Mouse (Mus musculus) liver, embryonic 11.5 days (tissue): Measurements from ENCODE around the gene Ptch2. TPM values are rescaled to one million over a fixed set of nuclear protein-coding genes. Genes with fewer than 3 reads are reported as not detected.

Experiments
- ATAC-seq: fragments of 200-750 bp; cut with Nextera tagmentation; replicated peaks from 2 replicates; pipeline ENCODE4 v1.8.0; 2017; ENCODE audit warnings: moderate number of reproducible peaks, mild to moderate bottlenecking, moderate TSS enrichment, moderate library complexity; ENCODE audit not compliant: low FRiP score
- DNase-seq: peaks from one replicate; pipeline ENCODE4 v3.0.0-alpha.2; 2017; ENCODE audit warnings: low spot score
- H3K27ac ChIP-seq: fragments of 300-500 bp; sonication (generic); 2 replicates; pipeline ENCODE4 v1.5.1; 2014; ENCODE audit warnings: mild to moderate bottlenecking, low read depth, low read length, control low read depth
- H3K27me3 ChIP-seq: fragments of 300-500 bp; sonication (generic); replicated peaks from 2 replicates; pipeline ENCODE4 v1.6.1; 2014; ENCODE audit warnings: low read length, mixed read lengths; ENCODE audit not compliant: control insufficient read depth, insufficient read depth
- H3K36me3 ChIP-seq: fragments of 300-500 bp; sonication (generic); 2 replicates; pipeline ENCODE4 v1.6.1; 2014; ENCODE audit warnings: mild to moderate bottlenecking, low read length, moderate library complexity, mixed read lengths; ENCODE audit not compliant: control insufficient read depth, insufficient read depth
- H3K4me1 ChIP-seq: fragments of 300-500 bp; sonication (generic); replicated peaks from 2 replicates; pipeline ENCODE4 v1.6.1; 2014; ENCODE audit warnings: low read length, mixed read lengths; ENCODE audit not compliant: control insufficient read depth, insufficient read depth
- H3K4me2 ChIP-seq: fragments of 300-500 bp; sonication (generic); 2 replicates; pipeline ENCODE4 v1.6.1; 2014; ENCODE audit warnings: mild to moderate bottlenecking, control low read depth, moderate library complexity
- H3K4me3 ChIP-seq: fragments of 300-500 bp; sonication (generic); 2 replicates; pipeline ENCODE4 v1.5.1; 2014; ENCODE audit warnings: low read depth, low read length, control low read depth
- H3K9ac ChIP-seq: fragments of 300-500 bp; sonication (generic); 2 replicates; pipeline ENCODE4 v1.6.1; 2014; ENCODE audit warnings: low read depth, low read length, control low read depth
- H3K9me3 ChIP-seq: fragments of 300-500 bp; sonication (generic); 2 replicates; pipeline ENCODE4 v1.6.1; 2016; ENCODE audit warnings: low read length, inconsistent platforms, mixed read lengths; ENCODE audit not compliant: control insufficient read depth
- WGBS: fragments of 180-500 bp; shearing (Covaris S2); extraction: QIAGEN DNeasy Blood & Tissue Kit; methylation state at CpG from one replicate; pipeline ENCODE4 v1.1.7; 2014; 5-methylcytosine and 5-hydroxymethylcytosine counted together
- polyA plus RNA-seq: library from polyadenylated mRNA; unstranded; fragments of >200 nt; fragmentation: Nextera tagmentation; extraction: Ambion mirVana; gene quantifications from 2 replicates; pipeline ENCODE4 v1.2.1, GENCODE M21; 2014

The Ptch2 gene
- polyA plus RNA-seq, 1 experiment from 2014 or later = 1.8 TPM

- peaks cover 7% of the 10 kb centered on the region; the same call in 1 of the 2 replicates for H3K36me3 ChIP-seq
- no peak for ATAC-seq
- peak within 1 kb of the TSS; percentile 38 for H3K4me2 ChIP-seq
- WGBS = 75% methylated on average over 9 of the region's 9 CpGs
- H3K27me3 ChIP-seq = 0 out of 2 replicates have a peak, but pooled peaks cover 4% of the 10 kb centered on the region
- H3K4me1 ChIP-seq = peaks cover 26% of the 10 kb centered on the region
- DNase-seq = no peak
- no peaks in the 10 kb centered on the region for H3K9me3 ChIP-seq
- peak within 1 kb of the TSS; percentile 47 for H3K27ac ChIP-seq
- peak within 1 kb of the TSS; percentile 50; the same call in 1 of the 2 replicates for H3K9ac ChIP-seq
- H3K4me3 ChIP-seq = no peak within 1 kb of the TSS
Observed at GRCm38 (mm10) chr4:117126675-117127290, 30.9 kb downstream of the Ptch2 start, which contains the start of gene Tctex1d4. Gene Tctex1d4, plus strand, starts transcription at chr4:117126794.

DNA sequence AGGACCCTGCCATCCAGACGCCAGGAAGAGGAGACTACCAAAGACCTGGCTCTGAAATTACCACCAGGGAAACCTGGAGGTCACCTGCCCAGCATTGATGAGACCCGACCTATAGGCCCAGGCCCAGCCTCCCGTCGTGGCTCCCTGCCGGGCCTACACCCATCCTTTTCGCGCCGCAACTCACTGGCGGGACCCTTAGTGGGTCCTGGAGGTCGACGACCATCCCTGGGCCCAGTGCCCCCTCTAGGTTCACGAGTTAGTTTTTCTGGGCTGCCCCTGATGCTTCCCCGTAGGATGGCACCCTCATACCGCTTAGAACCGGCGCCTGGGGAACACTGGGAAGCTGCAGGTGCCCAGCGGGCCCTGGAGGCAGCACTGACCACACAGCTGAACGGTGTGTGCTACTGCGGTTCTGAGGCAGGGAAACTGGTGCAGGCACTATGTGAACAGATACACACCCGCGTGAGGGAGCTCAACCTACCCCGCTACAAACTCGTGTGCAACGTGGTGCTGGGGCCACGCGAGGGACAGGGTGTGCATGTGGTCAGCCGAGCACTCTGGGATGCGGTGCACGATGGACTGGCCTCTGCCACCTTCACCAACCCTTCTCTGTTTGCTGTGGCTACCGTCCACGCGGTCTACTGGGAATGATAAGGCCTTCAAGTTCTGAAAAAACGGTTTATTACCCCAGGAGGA, 32.3 kb downstream of the Ptch2 start:
- 88% methylated on average over 33 of the region's 33 CpGs for WGBS
- Histone ChIP-seq H3K36me3 (peaks cover 7% of the 10 kb centered on the region; the same call in 1 of the 2 replicates), H3K9ac (no peak overlapping the region; the same call in 1 of the 2 replicates), H3K27ac (no peak overlapping the region), H3K4me1 (peaks cover 30% of the 10 kb centered on the region), H3K4me3 (no peak overlapping the region), H3K9me3 (no peaks in the 10 kb centered on the region), H3K4me2 (no peak overlapping the region), H3K27me3 (peaks cover 16% of the 10 kb centered on the region)
- DNase-seq (no peak), ATAC-seq (no peak)

DNA sequence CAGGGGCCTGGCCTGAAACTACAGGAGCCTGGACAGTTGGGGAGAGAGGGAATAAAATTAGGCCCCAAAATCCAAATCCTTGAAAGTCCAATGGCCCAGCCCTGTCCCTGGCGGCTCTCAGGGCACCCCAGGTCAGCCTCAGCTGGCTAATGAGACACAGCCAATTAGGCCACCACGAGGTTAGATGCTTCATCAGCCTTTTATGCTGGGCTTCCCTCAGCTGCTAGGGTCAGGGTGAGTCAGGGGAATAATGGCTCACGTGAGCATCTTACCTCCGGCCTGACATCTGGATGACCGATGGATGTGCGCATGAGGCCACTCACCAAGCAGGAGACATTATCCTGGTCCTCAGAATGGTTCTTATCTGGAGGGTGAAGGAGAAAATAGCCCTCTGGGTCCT, 34.9 kb downstream of the Ptch2 start:
- no peak overlapping the region for H3K4me3 ChIP-seq
- DNase-seq (no peak), ATAC-seq (no peak)
- peaks cover 21% of the 10 kb centered on the region for H3K4me1 ChIP-seq
- peaks cover 7% of the 10 kb centered on the region; the same call in 1 of the 2 replicates for H3K36me3 ChIP-seq
- H3K27me3 ChIP-seq = peaks cover 21% of the 10 kb centered on the region
- H3K27ac ChIP-seq = no peak overlapping the region
- 81% methylated on average over 6 of the region's 6 CpGs for WGBS
- H3K9me3 ChIP-seq = no peaks in the 10 kb centered on the region
- H3K4me2 ChIP-seq = no peak overlapping the region
- H3K9ac ChIP-seq = no peak overlapping the region

GRCm38 (mm10) chr4:117131198-117131597, 35.3 kb downstream of the Ptch2 start:
- Histone ChIP-seq H3K27me3 (peaks cover 21% of the 10 kb centered on the region), H3K27ac (no peak overlapping the region), H3K4me3 (no peak overlapping the region), H3K36me3 (peaks cover 7% of the 10 kb centered on the region; the same call in 1 of the 2 replicates), H3K9ac (no peak overlapping the region), H3K4me2 (no peak overlapping the region), H3K9me3 (no peaks in the 10 kb centered on the region), H3K4me1 (peaks cover 22% of the 10 kb centered on the region)
- ATAC-seq (no peak), DNase-seq (no peak)
- WGBS = 78% methylated on average over 6 of the region's 6 CpGs

- Histone ChIP-seq H3K27ac (no peak overlapping the region), H3K4me2 (peak overlapping the region; percentile 100), H3K9ac (no peak overlapping the region), H3K4me1 (peaks cover 23% of the 10 kb centered on the region), H3K9me3 (no peaks in the 10 kb centered on the region), H3K36me3 (peaks cover 7% of the 10 kb centered on the region; the same call in 1 of the 2 replicates), H3K4me3 (peak overlapping the region; percentile 88), H3K27me3 (peaks cover 21% of the 10 kb centered on the region)
- DNase-seq (no peak), ATAC-seq (no peak)
- WGBS = 37% methylated on average over 7 of the region's 7 CpGs
Observed at GRCm38 (mm10) chr4:117131890-117132793, 36.3 kb downstream of the Ptch2 start.

DNA sequence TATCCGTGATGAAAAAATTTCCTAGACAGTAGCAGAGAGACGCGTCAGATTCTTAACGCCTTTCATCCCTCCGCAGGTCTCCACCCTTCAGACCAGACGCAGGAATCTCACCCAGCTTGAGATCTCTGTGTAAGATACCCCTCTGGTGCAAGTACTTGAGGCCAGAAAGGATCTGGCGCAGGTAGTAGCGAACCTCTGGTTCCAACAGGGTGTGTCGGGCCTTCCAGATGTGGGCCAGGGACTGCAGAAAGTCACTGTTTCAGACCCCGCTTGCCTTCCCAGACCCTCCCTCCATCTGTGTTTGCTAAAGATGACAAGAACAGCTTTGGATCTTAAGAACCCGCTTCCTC, 36.9 kb downstream of the Ptch2 start:
- Histone ChIP-seq H3K9ac (no peak overlapping the region), H3K9me3 (no peaks in the 10 kb centered on the region), H3K4me1 (peaks cover 23% of the 10 kb centered on the region), H3K4me2 (peak overlapping the region; percentile 100), H3K27me3 (peaks cover 21% of the 10 kb centered on the region), H3K27ac (no peak overlapping the region), H3K4me3 (peak overlapping the region; percentile 88), H3K36me3 (peaks cover 7% of the 10 kb centered on the region; the same call in 1 of the 2 replicates)
- DNase-seq (no peak), ATAC-seq (no peak)
- 22% methylated on average over 11 of the region's 11 CpGs for WGBS

DNA sequence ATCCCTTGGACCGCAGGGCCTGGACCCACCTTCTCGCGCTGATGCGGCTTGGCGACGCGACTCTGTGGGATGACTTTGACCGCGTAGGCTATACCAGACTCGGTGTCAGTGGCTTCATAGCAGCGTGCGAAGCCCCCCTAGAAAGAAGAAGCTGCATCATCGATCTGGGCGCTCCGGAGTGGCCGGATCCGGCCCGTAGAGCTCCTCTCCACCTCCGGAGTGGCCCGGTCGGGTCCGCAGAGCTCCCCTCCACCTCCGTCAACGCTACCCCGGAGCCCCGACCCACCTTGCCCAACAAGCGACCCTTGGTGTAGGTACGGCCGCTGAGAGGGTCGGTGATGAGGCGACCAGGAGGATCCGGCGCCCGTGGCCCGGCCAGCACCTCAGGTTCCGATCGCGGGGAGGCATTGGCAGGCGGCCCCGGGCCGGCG, 37.5 kb downstream of the Ptch2 start:
- ATAC-seq = peak; percentile 6; the same call in 1 of the 2 replicates
- peak overlapping the region; percentile 45; the same call in 1 of the 2 replicates for H3K27ac ChIP-seq
- peak; percentile 56 for DNase-seq
- peaks cover 21% of the 10 kb centered on the region for H3K27me3 ChIP-seq
- peaks cover 6% of the 10 kb centered on the region; the same call in 1 of the 2 replicates for H3K36me3 ChIP-seq
- under 1% methylated on average over 42 of the region's 42 CpGs for WGBS
- H3K9me3 ChIP-seq = no peaks in the 10 kb centered on the region
- H3K9ac ChIP-seq = peak overlapping the region; percentile 87
- H3K4me2 ChIP-seq = peak overlapping the region; percentile 100
- peak overlapping the region; percentile 88 for H3K4me3 ChIP-seq
- H3K4me1 ChIP-seq = peaks cover 23% of the 10 kb centered on the region
